Mouse (Mus musculus): ENCODE data around the gene Tmem108. TPM values are rescaled to one million over a fixed set of nuclear protein-coding genes. Genes with fewer than 3 reads are reported as not detected.

Gene Tmem108
- total RNA-seq, 4 experiments from 2014 or later: not detected

GRCm38 (mm10) chr9:103501861-103502364, 259.7 kb downstream of the Tmem108 start:
- DNase-seq (ENCODE audit: low spot score in 2 of 2): no peak

- DNase-seq (ENCODE audit: low spot score in 2 of 2): no peak
These were observed 262.3 kb downstream of the Tmem108 start for GRCm38 (mm10) chr9:103499366-103499765.

GRCm38 (mm10) chr9:103498699-103499098, 262.9 kb downstream of the Tmem108 start:
- no peak for DNase-seq (ENCODE audit: low spot score in 2 of 2)

- no peak for DNase-seq (ENCODE audit: low spot score in 2 of 2)
These were observed 266.2 kb downstream of the Tmem108 start for GRCm38 (mm10) chr9:103495391-103495790.

- DNase-seq (ENCODE audit: low spot score in 2 of 2): peak; percentile 48 to 66
These were observed 267.2 kb downstream of the Tmem108 start for GRCm38 (mm10) chr9:103494346-103495020.

GRCm38 (mm10) chr9:103491985-103492384, 269.7 kb downstream of the Tmem108 start:
- no peak for DNase-seq (ENCODE audit: low spot score in 2 of 2)

- peak; percentile 50 to 54 for DNase-seq (ENCODE audit: low spot score in 2 of 2)
These were observed 271.2 kb downstream of the Tmem108 start for GRCm38 (mm10) chr9:103490439-103490838.

- DNase-seq (ENCODE audit: low spot score in 2 of 2): no peak
These were observed 271.8 kb downstream of the Tmem108 start for GRCm38 (mm10) chr9:103489883-103490282.

- no peak for DNase-seq (ENCODE audit: low spot score in 2 of 2)
These were observed 272.5 kb downstream of the Tmem108 start for GRCm38 (mm10) chr9:103489096-103489495.

- no peak for DNase-seq (ENCODE audit: low spot score in 2 of 2)
These were observed 275.4 kb downstream of the Tmem108 start for GRCm38 (mm10) chr9:103486262-103486661.

- DNase-seq (ENCODE audit: low spot score in 2 of 2): no peak
These were observed 276.0 kb downstream of the Tmem108 start for GRCm38 (mm10) chr9:103485606-103486005.

GRCm38 (mm10) chr9:103480603-103481220, 280.9 kb downstream of the Tmem108 start:
- DNase-seq (ENCODE audit: low spot score in 2 of 2): no peak

- no peak for DNase-seq (ENCODE audit: low spot score in 2 of 2)
These were observed 281.5 kb downstream of the Tmem108 start, which contains the start of gene Bfsp2 for GRCm38 (mm10) chr9:103480044-103480576. Gene Bfsp2 (minus strand): TSS chr9:103480420.

GRCm38 (mm10) chr9:103475414-103475813, 286.2 kb downstream of the Tmem108 start:
- no peak for DNase-seq (ENCODE audit: low spot score in 2 of 2)

GRCm38 (mm10) chr9:103473915-103474688, 287.5 kb downstream of the Tmem108 start:
- no peak for DNase-seq (ENCODE audit: low spot score in 2 of 2)

- DNase-seq (ENCODE audit: low spot score in 2 of 2): no peak
These were observed 289.9 kb downstream of the Tmem108 start for GRCm38 (mm10) chr9:103471784-103472183.

GRCm38 (mm10) chr9:103469516-103469915, 292.1 kb downstream of the Tmem108 start:
- DNase-seq (ENCODE audit: low spot score in 2 of 2): no peak

GRCm38 (mm10) chr9:103468911-103469310, 292.7 kb downstream of the Tmem108 start:
- DNase-seq (ENCODE audit: low spot score in 2 of 2): no peak

GRCm38 (mm10) chr9:103465711-103466220, 295.9 kb downstream of the Tmem108 start:
- no peak for DNase-seq (ENCODE audit: low spot score in 2 of 2)

GRCm38 (mm10) chr9:103465293-103465692, 296.3 kb downstream of the Tmem108 start:
- no peak for DNase-seq (ENCODE audit: low spot score in 2 of 2)

- DNase-seq (ENCODE audit: low spot score in 2 of 2): no peak
These were observed 297.8 kb downstream of the Tmem108 start for GRCm38 (mm10) chr9:103463833-103464232.

Data from gastrocnemius, adult 8-10 months (tissue).